Mouse (Mus musculus): ENCODE measurements around the gene Mbnl2. TPM values are rescaled to one million over a fixed set of nuclear protein-coding genes. Genes with fewer than 3 reads are reported as not detected.

The Mbnl2 gene
- total and polyA plus RNA-seq, 3 experiments = 23.8 to 28.9 (median 23.9) TPM

GRCm38 (mm10) chr14:120277081-120277656 is 1.7 kb downstream of the Mbnl2 start:
- dilution Hi-C loops (cut with MboI; ENCODE audit: extremely low pct_ligation_motif_present, extremely low pct_unique_long_range_greater_than_20kb, low sequenced_read_pairs) = no loop called here
- Histone ChIP-seq H3K79me2 (replicated peaks; ENCODE audit: control insufficient read depth, extremely low read depth, insufficient read depth, poor library complexity, severe bottlenecking) (peaks cover 49% of the 10 kb centered on the region), H3K27me3 (replicated peaks) (no peaks in the 10 kb centered on the region), H3K27ac (ENCODE audit: insufficient read depth, low read depth) (peak overlapping the region; percentile 81), H3K9me3 (replicated peaks; ENCODE audit: low read length) (no peaks in the 10 kb centered on the region), H3K9ac (ENCODE audit: insufficient read depth, low read depth) (peak overlapping the region; percentile 98), H3K4me1 (ENCODE audit: control insufficient read depth in 1 of 2, insufficient read depth in 2 of 2) (peaks cover 6 to 51% of the 10 kb centered on the region in 2 experiments), H3K4me3 (replicated peaks in 1 of 3; ENCODE audit: low read depth in 2 of 3, low read length in 2 of 3, poor library complexity in 1 of 3) (peak overlapping the region; percentile 52 to 78 (median 67)), H3K4me2 (ENCODE audit: insufficient read depth, low read depth, poor library complexity, severe bottlenecking) (peak overlapping the region; percentile 93), H3K36me3 (replicated peaks in 1 of 2; ENCODE audit: control insufficient read depth in 1 of 2, insufficient read depth in 1 of 2, low read length in 1 of 2) (peaks cover 0 to 7% of the 10 kb centered on the region in 2 experiments)
- peak; percentile 54 for TF ChIP-seq ETS1 (conservative IDR thresholded peaks at IDR 0.05; ENCODE audit: low read depth, low read length)
- peak; percentile 75 for TF ChIP-seq TBP (conservative IDR thresholded peaks at IDR 0.05; ENCODE audit: low read depth, low read length)
- 0 out of 2 replicates have a peak, but pooled peaks have one; percentile 56 for TF ChIP-seq IRF4 (IDR thresholded peaks at IDR 0.05; ENCODE audit: low read depth, low read length)
- no peak for TF ChIP-seq MAX (IDR thresholded peaks at IDR 0.05; ENCODE audit: low read length)
- peak; percentile 49; the same call in 1 of the 2 replicates for TF ChIP-seq MAFK (IDR thresholded peaks at IDR 0.05; ENCODE audit: insufficient replicate concordance, low read length)
- TF ChIP-seq KAT2A (IDR thresholded peaks at IDR 0.05; ENCODE audit: insufficient replicate concordance, low read length) = no peak
- peak; percentile 64 for TF ChIP-seq JUND (conservative IDR thresholded peaks at IDR 0.05; ENCODE audit: low read depth, low read length)
- TF ChIP-seq BHLHE40 (IDR thresholded peaks at IDR 0.05; ENCODE audit: low read depth, low read length) = peak; percentile 12; the same call in 1 of the 2 replicates
- TF ChIP-seq JUN (IDR thresholded peaks at IDR 0.05; ENCODE audit: insufficient read depth, low read depth, low read length) = peak; percentile 60
- TF ChIP-seq MYC (IDR thresholded peaks at IDR 0.05; ENCODE audit: low read depth, low read length) = no peak
- TF ChIP-seq ZNF384 (IDR thresholded peaks at IDR 0.05; ENCODE audit: low read depth, low read length) = 0 out of 2 replicates have a peak, but pooled peaks have one; percentile 3
- no peak for TF ChIP-seq NRF1 (IDR thresholded peaks at IDR 0.05; ENCODE audit: low read depth, low read length)
- peak; percentile 34; the same call in 1 of the 2 replicates for TF ChIP-seq POLR2A (IDR thresholded peaks at IDR 0.05; ENCODE audit: low read depth, low read length)
- TF ChIP-seq ZMIZ1 (IDR thresholded peaks at IDR 0.05; ENCODE audit: low read depth, low read length) = no peak
- no peak for TF ChIP-seq UBTF (IDR thresholded peaks at IDR 0.05; ENCODE audit: low read depth, low read length)
- 0 out of 2 replicates have a peak, but pooled peaks have one; percentile 31 for TF ChIP-seq EP300 (IDR thresholded peaks at IDR 0.05; ENCODE audit: low read length)
- TF ChIP-seq SMC3 (IDR thresholded peaks at IDR 0.05; ENCODE audit: low read depth, low read length) = no peak
- peak; percentile 58; the same call in 1 of the 2 replicates for TF ChIP-seq MXI1 (IDR thresholded peaks at IDR 0.05; ENCODE audit: low read depth, low read length)
- TF ChIP-seq E2F4 (IDR thresholded peaks at IDR 0.05; ENCODE audit: insufficient replicate concordance, low read depth, low read length) = no peak
- in situ Hi-C loops (cut with MboI; ENCODE audit: low pct_ligation_motif_present, low pct_unique_long_range_greater_than_20kb, low sequenced_read_pairs) = loop anchor here (10.0 to 25.0 kb wide), 2 partner anchors 118 to 1590 kb away; no protein-coding TSS in a partner anchor
- peak; percentile 81 for DNase-seq (ENCODE audit: extremely low read depth)

Measured in CH12.LX (cell line).